16 mouse cellular contexts compared by ENCODE assay signal in genomic region chr11:62511444-62512202, GRCm38 (mm10). TPM values are rescaled to one million over a fixed set of nuclear protein-coding genes. Genes with fewer than 3 reads are reported as not detected.
DNase-seq lines count a peak whose midpoint lies in the region; ATAC-seq lines count a peak whose summit lies in the region.
"Had no signal": no experiment of that assay in that cellular context is flagged by ENCODE, and none has a peak within 500 bp of the region (broad histone marks: within the 10 kb centered on the region; RNA-seq: fewer than 3 reads in every experiment).

No protein-coding gene starts in this region.

- no peak overlapping the region for H3K4me3 ChIP-seq in kidney, embryonic 14.5 days (ENCODE audit: low read length)
- no peak overlapping the region for H3K4me3 ChIP-seq in intestine, embryonic 15.5 days (replicated peaks)
- H3K4me3 ChIP-seq: embryonic facial prominence, embryonic 13.5 days; hindbrain, embryonic 13.5 days; midbrain, embryonic 15.5 days had no signal

- 85% methylated on average over 13 of the region's 13 CpGs for WGBS in kidney, embryonic 14.5 days
- WGBS in intestine, embryonic 15.5 days: 79% methylated on average over 13 of the region's 13 CpGs

- H3K27me3 ChIP-seq in kidney, embryonic 14.5 days (ENCODE audit: control insufficient read depth, insufficient read depth, low read length): no peaks in the 10 kb centered on the region
- H3K27me3 ChIP-seq in intestine, embryonic 15.5 days (replicated peaks): no peaks in the 10 kb centered on the region
- H3K27me3 ChIP-seq: embryonic facial prominence, embryonic 13.5 days; hindbrain, embryonic 13.5 days; midbrain, embryonic 15.5 days had no signal

- H3K9me3 ChIP-seq in kidney, embryonic 14.5 days (ENCODE audit: control insufficient read depth, low read length): no peaks in the 10 kb centered on the region
- no peaks in the 10 kb centered on the region for H3K9me3 ChIP-seq in intestine, embryonic 15.5 days
- H3K9me3 ChIP-seq: embryonic facial prominence, embryonic 13.5 days; hindbrain, embryonic 13.5 days; midbrain, embryonic 15.5 days had no signal

- no peak for ATAC-seq in kidney, embryonic 14.5 days (ENCODE audit: low FRiP score, low TSS enrichment)
- peak; percentile 51 for ATAC-seq in intestine, embryonic 15.5 days
- ATAC-seq in megakaryocyte progenitor cell, adult 5-6 weeks (replicated peaks; ENCODE audit: poor library complexity): no peak
- ATAC-seq: midbrain, embryonic 15.5 days had no signal

- H3K27ac ChIP-seq in kidney, embryonic 14.5 days (ENCODE audit: low read depth, low read length): no peak overlapping the region
- H3K27ac ChIP-seq in intestine, embryonic 15.5 days: no peak overlapping the region
- H3K27ac ChIP-seq: embryonic facial prominence, embryonic 13.5 days; hindbrain, embryonic 13.5 days; midbrain, embryonic 15.5 days had no signal

- peak; percentile 27 for DNase-seq in kidney, postnatal 14 days
- DNase-seq in thymus, postnatal 25 days: peak; percentile 14
- no peak for DNase-seq in thymus, postnatal 14 days
- no peak for DNase-seq in spleen, adult 18-20 months
- no peak for DNase-seq in retina, postnatal 1 day
- DNase-seq: cerebellum, adult 18-20 months; gastrocnemius, postnatal 14 days; kidney, adult 18-20 months; lung, embryonic 14.5 days; thymus, postnatal 4 days had no signal

- H3K4me2 ChIP-seq in kidney, embryonic 14.5 days (replicated peaks; ENCODE audit: low read depth, low read length): no peak overlapping the region
- no peak overlapping the region for H3K4me2 ChIP-seq in intestine, embryonic 15.5 days (replicated peaks)
- H3K4me2 ChIP-seq: embryonic facial prominence, embryonic 13.5 days; hindbrain, embryonic 13.5 days; lung, embryonic 14.5 days; midbrain, embryonic 15.5 days had no signal

- no peaks in the 10 kb centered on the region for H3K4me1 ChIP-seq in kidney, embryonic 14.5 days (ENCODE audit: control insufficient read depth, insufficient read depth, low read length)
- peaks cover 5% of the 10 kb centered on the region; the same call in 1 of the 2 replicates for H3K4me1 ChIP-seq in intestine, embryonic 15.5 days (replicated peaks)
- H3K4me1 ChIP-seq: midbrain, embryonic 15.5 days had no signal

- H3K9ac ChIP-seq in kidney, embryonic 14.5 days (ENCODE audit: low read depth, low read length): no peak overlapping the region
- H3K9ac ChIP-seq in intestine, embryonic 15.5 days: no peak overlapping the region
- H3K9ac ChIP-seq: embryonic facial prominence, embryonic 13.5 days; hindbrain, embryonic 13.5 days; lung, embryonic 14.5 days; midbrain, embryonic 15.5 days had no signal

- no peaks in the 10 kb centered on the region for H3K36me3 ChIP-seq in kidney, embryonic 14.5 days (ENCODE audit: control insufficient read depth, insufficient read depth, low read length)
- H3K36me3 ChIP-seq in intestine, embryonic 15.5 days: no peaks in the 10 kb centered on the region
- H3K36me3 ChIP-seq: hindbrain, embryonic 13.5 days; midbrain, embryonic 15.5 days had no signal

RNA-seq across cellular contexts. Expression of gene Cenpv, which starts 27.4 kb away (rescaled TPM):
- 29.8 and 33.1 TPM in 2 replicates for polyA plus RNA-seq in kidney, embryonic 14.5 days (2014; fragmentation: Nextera tagmentation; extraction: Ambion mirVana)
- polyA plus RNA-seq in intestine, embryonic 15.5 days (2015; fragmentation: Nextera tagmentation; extraction: Ambion mirVana): 35.6 and 44.9 TPM in 2 replicates
- total RNA-seq in megakaryocyte progenitor cell, adult 5-6 weeks (2015): 44.5 and 46.9 TPM in 2 replicates
- total RNA-seq in megakaryocyte progenitor cell, adult 5-6 weeks (2017): 13.6 and 25.4 TPM in 2 replicates

RNA-seq across cellular contexts. Expression of gene Ubb, which starts 39.3 kb away (rescaled TPM):
- 3,178 and 3,504 TPM in 2 replicates for polyA plus RNA-seq in kidney, embryonic 14.5 days (2014; fragmentation: Nextera tagmentation; extraction: Ambion mirVana)
- polyA plus RNA-seq in intestine, embryonic 15.5 days (2015; fragmentation: Nextera tagmentation; extraction: Ambion mirVana): 2,561 and 2,687 TPM in 2 replicates
- 1,569 and 1,579 TPM in 2 replicates for total RNA-seq in megakaryocyte progenitor cell, adult 5-6 weeks (2015)
- 1,004 and 1,153 TPM in 2 replicates for total RNA-seq in megakaryocyte progenitor cell, adult 5-6 weeks (2017)

RNA-seq across cellular contexts. Expression of gene Ncor1, which starts 53.3 kb away (rescaled TPM):
- polyA plus RNA-seq in kidney, embryonic 14.5 days (2014; fragmentation: Nextera tagmentation; extraction: Ambion mirVana): 160 and 203 TPM in 2 replicates
- polyA plus RNA-seq in intestine, embryonic 15.5 days (2015; fragmentation: Nextera tagmentation; extraction: Ambion mirVana): 134 and 141 TPM in 2 replicates
- total RNA-seq in megakaryocyte progenitor cell, adult 5-6 weeks (2015): 354 and 377 TPM in 2 replicates
- 211 and 287 TPM in 2 replicates for total RNA-seq in megakaryocyte progenitor cell, adult 5-6 weeks (2017)

RNA-seq across cellular contexts. Expression of gene Pigl, which starts 53.4 kb away (rescaled TPM):
- 12.3 and 15.1 TPM in 2 replicates for polyA plus RNA-seq in kidney, embryonic 14.5 days (2014; fragmentation: Nextera tagmentation; extraction: Ambion mirVana)
- polyA plus RNA-seq in intestine, embryonic 15.5 days (2015; fragmentation: Nextera tagmentation; extraction: Ambion mirVana): 11.6 and 11.8 TPM in 2 replicates
- 6.5 and 9.2 TPM in 2 replicates for total RNA-seq in megakaryocyte progenitor cell, adult 5-6 weeks (2015)
- 2.0 and 2.4 TPM in 2 replicates for total RNA-seq in megakaryocyte progenitor cell, adult 5-6 weeks (2017)

Comparison
In these comparisons a context has a peak if more than half of its experiments do, and no peak if none do; other contexts are left out.
1. DNase-seq: peak in kidney, postnatal 14 days (single experiment) and thymus, postnatal 25 days (single experiment); none in thymus, postnatal 14 days (single experiment), spleen, adult 18-20 months (0 of 2) and retina, postnatal 1 day (single experiment).